Mouse (Mus musculus): ENCODE results near the gene Adam11.
A peak's percentile ranks its signal among the peaks of the same experiment; 100 is the strongest.

The Adam11 gene

GRCm38 (mm10) chr11:102780271-102780985, 19.2 kb downstream of the Adam11 start:
- peak; percentile 74 to 88 for DNase-seq

GRCm38 (mm10) chr11:102780986-102781351, 19.7 kb downstream of the Adam11 start:
- DNase-seq = no peak

- DNase-seq = no peak
These were observed 20.3 kb downstream of the Adam11 start for GRCm38 (mm10) chr11:102781523-102781922.

- DNase-seq = no peak
These were observed 22.2 kb downstream of the Adam11 start for GRCm38 (mm10) chr11:102783443-102783842.

- no peak for DNase-seq
These were observed 26.5 kb downstream of the Adam11 start for GRCm38 (mm10) chr11:102787688-102788177.

- no peak for DNase-seq
These were observed 30.6 kb downstream of the Adam11 start for GRCm38 (mm10) chr11:102791682-102792445.

- no peak for DNase-seq
These were observed 32.9 kb downstream of the Adam11 start for GRCm38 (mm10) chr11:102794157-102794556.

GRCm38 (mm10) chr11:102803453-102803852, 42.2 kb downstream of the Adam11 start:
- DNase-seq = no peak

GRCm38 (mm10) chr11:102808246-102808645, 47.0 kb downstream of the Adam11 start:
- DNase-seq = no peak

GRCm38 (mm10) chr11:102810721-102811485, 49.7 kb downstream of the Adam11 start:
- DNase-seq = no peak

- no peak for DNase-seq
These were observed 53.6 kb downstream of the Adam11 start for GRCm38 (mm10) chr11:102814881-102815280.

GRCm38 (mm10) chr11:102818121-102819020, 57.1 kb downstream of the Adam11 start:
- DNase-seq = peak; percentile 28 to 49

GRCm38 (mm10) chr11:102819021-102819782, 58.0 kb downstream of the Adam11 start, which contains the start of gene Gjc1:
Gene Gjc1, minus strand, starts transcription at chr11:102819700.
- peak; percentile 57 to 77 for DNase-seq

GRCm38 (mm10) chr11:102819783-102820385, 58.6 kb downstream of the Adam11 start:
- no peak for DNase-seq

- DNase-seq = no peak
These were observed 59.2 kb downstream of the Adam11 start for GRCm38 (mm10) chr11:102820432-102820831.

GRCm38 (mm10) chr11:102821231-102821630, 60.0 kb downstream of the Adam11 start:
- no peak for DNase-seq

GRCm38 (mm10) chr11:102826476-102826875, 65.2 kb downstream of the Adam11 start:
- no peak for DNase-seq

- no peak for DNase-seq
These were observed 65.9 kb downstream of the Adam11 start for GRCm38 (mm10) chr11:102827097-102827496.
